Mouse (Mus musculus): Measurements from ENCODE around the gene Adssl1.

Adssl1 gene

DNA sequence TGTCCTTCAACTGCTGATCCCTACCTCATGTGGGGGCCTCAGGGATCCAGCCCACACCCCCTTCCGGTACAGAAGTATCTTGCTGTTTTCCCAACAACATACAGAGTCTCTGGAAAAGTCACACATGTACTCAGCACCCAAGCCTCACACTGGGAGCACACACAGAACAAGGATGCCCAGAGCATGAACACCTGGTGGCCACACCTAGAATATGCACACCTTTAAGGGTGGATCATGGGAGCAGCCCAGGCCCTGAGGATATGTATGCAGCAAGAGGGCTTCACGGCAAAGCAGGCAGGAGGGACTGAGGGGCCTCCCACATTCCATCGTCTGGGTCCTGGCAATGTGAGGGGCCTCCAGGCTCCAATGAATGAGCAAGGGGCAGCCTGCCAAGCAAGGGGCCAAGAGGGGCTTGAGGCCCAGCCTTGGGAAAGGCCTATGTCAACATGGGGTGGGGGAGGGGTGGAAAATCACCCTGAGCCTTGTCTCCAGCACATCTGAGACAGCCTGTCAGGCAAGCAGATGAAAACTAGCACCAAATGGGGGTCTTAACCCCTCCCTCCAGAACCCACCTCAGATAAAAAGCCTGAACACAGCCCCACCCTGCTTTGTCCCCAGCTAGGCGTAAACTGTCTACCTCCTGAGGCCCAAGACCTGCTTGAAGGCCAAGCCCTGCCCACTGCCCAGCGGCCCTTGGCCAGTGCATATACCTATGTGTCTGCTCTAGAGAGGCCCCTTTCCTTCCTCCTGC is 40.9 kb downstream of the Adssl1 start:
- no peak for DNase-seq

DNA sequence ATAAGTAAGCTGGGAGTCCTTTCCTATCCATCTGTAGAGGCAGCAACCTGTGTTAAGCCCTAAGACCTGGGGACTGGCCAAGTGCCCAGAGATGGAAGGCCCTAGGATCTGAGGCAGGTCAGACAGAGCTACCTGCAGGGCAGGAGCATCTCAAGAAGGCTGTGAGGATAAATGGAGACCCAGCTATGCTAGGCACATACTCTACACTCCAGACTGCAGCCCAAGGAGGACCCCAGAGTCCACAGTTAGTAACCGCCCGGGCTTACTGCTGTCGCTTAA is 41.4 kb downstream of the Adssl1 start:
- DNase-seq, result no peak

GRCm38 (mm10) chr12:112661851-112662250 is 42.0 kb downstream of the Adssl1 start:
- DNase-seq, result no peak

DNA sequence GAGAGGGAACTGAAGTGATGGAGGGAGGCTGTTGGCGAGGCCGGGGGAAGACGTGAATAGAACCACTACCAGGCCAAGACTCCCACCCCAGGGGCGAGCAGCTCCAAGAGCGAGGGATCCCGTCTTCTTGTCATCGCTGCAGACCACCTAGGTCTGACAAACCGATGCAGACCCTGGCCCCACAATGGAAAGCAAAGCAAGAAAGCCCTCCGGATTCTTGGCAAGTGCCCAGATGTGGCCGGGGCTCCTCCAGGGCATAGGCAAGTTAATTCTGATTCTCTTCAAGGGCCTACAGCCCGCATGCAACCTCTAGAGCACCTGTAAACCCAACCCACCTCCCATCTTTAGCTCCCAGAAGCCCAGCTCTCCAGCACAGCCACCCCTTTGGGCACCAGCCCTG is 43.5 kb downstream of the Adssl1 start:
- no peak for DNase-seq

- DNase-seq, result no peak
Observed at GRCm38 (mm10) chr12:112663716-112664115, 43.9 kb downstream of the Adssl1 start.

DNA sequence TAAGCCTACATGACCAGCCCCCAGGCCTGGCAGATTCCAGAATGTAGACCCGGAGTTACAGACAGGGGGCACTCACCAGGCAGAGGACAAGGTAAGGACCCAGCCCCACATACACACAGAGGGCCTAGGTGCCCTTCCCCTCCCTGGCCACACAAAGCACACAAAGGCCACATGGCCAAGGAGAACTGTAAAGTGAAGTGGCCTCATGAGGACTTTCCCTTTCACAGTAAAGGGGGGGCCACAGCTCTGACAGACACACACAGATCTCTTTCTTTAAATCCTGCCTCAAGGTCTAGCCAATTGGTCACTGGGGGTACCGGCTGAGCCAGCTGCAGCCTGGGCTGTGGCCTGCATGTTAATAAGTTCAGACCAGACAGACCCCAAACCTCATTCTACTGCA is 44.3 kb downstream of the Adssl1 start:
- DNase-seq, result no peak

GRCm38 (mm10) chr12:112664656-112665055 is 44.8 kb downstream of the Adssl1 start:
- no peak for DNase-seq

DNA sequence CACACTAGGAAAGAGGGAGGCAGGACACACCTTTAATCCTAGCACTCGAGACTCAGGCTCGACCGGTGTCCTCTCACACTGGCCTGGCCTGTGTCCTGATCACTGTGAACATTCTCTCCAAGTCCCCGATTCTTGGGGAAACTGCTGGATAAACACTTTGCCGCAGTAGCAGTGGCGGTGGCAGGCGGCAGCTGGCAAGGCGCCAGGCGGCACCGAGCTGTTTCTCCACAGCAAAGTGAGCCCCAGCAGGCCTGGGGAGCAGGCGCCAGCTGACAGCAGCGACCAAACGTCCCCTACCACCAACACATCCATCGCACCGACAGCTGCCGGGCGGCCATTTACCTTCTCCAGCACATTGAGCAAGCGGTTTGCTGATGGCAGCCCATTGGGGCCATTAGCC is 45.6 kb downstream of the Adssl1 start:
- no peak for DNase-seq

GRCm38 (mm10) chr12:112665881-112666544 is 46.2 kb downstream of the Adssl1 start:
- DNase-seq, result no peak

GRCm38 (mm10) chr12:112667619-112668297 is 47.9 kb downstream of the Adssl1 start:
- no peak for DNase-seq

- no peak for DNase-seq
Observed at GRCm38 (mm10) chr12:112670718-112671393, 51.0 kb downstream of the Adssl1 start.

GRCm38 (mm10) chr12:112671891-112672290 is 52.0 kb downstream of the Adssl1 start:
- no peak for DNase-seq

- DNase-seq, result no peak
Observed at GRCm38 (mm10) chr12:112672744-112673575, 53.1 kb downstream of the Adssl1 start.

DNA sequence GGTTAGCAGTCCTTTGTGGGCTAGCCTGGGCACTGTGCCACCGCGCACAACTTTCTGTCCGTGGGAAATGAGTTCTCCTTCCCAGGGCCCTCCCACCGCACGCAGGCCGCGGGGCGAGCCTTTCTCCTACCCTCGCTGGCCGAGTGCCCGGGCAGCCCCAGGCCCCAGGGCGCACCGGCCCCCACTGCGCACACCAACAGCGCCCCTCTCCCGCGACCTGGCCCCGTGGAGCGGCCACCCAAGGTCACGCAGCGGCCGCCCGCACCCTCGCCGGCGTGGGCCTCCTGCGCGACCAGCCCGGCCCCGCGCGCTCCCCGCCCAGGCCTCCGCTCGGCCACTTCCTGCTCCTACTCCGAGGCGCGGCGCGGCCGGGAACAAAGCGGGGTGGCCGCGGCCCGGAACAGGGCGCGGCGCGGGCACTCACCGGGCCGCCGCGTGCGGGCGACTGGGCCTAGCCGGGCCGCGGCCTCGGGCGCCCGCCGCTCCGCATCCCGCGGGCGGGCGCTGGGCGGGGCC is 53.8 kb downstream of the Adssl1 start:
- DNase-seq, result peak; percentile 37

DNA sequence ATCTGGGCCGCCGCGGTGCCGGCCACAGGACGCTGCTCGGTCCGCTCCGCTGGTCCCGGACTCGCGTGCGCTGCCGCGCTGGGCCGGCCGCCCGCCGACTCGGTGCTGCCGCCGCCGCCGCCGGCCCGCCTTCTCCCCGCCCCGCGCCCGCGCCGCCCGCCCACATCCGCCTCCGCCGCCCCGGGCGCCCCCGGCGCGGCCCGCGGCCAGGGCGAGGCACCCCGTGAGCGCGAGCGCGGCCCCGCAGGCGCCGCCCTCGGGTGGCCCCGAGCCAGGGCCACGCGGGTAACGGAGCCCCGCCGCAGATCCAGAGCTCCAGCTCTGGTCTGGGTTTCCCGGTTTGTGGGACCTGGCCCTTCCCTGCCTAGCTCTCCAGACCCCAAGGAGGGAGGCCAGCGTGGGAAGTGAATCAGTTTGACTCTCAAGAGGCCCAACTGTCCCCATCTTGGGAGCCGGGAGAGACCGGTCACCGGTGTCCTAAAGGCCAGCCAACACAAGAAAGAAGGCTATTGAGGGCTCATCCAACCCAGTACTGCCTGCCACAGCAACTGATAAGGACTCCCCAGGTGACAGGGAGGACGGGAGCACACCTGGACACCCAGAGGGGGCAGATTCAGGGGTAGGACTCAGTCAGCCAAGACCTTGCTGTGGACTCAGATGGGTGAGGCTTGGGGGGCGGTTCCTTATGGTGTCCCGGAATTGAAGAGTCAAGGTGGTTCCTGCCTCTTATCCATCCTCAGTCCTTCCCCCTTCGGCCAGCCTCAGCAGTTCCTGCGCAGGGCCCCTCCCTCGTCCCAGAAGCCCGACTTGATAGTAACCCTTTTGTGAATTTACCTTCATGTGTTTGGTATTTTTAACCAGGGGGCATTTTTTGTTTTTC is 54.5 kb downstream of the Adssl1 start, which contains the start of gene Akt1:
TSS of gene Akt1 (minus strand) at position 753 of the 880 bp plus-strand sequence.
- peak; percentile 56 for DNase-seq

- DNase-seq, result peak; percentile 87
Observed at GRCm38 (mm10) chr12:112675245-112676035, 55.6 kb downstream of the Adssl1 start.

- no peak for DNase-seq
Observed at GRCm38 (mm10) chr12:112677076-112677475, 57.2 kb downstream of the Adssl1 start.

DNA sequence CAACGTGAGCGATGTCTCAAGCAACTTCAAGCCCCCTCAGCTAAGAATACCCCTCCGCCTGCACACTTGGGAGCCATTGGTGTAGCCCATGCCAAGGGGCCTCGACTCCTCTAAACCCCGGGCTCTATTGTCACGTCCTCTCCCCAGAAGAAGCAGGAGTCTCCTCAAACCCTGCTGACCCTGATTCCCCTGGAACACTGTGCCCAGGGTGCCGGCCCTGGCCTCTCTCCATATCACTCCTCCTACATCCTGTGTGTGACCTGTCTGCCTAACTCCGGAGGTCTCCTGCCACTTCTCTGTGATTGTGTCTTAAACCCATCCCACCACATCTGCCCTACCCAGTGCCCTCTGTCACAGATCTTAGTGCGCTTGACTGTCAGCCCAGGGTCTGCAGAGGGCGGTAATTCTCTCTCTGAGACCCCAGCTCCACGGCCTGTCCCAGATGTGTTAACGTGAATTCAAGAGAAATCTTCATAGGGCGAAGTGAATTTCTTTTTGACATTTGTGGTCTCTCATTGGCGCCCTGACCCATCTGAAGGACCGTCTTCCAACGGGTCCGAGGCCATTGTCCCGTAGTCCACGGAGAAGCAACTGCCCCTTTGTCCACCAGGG is 58.2 kb downstream of the Adssl1 start:
- no peak for DNase-seq

DNA sequence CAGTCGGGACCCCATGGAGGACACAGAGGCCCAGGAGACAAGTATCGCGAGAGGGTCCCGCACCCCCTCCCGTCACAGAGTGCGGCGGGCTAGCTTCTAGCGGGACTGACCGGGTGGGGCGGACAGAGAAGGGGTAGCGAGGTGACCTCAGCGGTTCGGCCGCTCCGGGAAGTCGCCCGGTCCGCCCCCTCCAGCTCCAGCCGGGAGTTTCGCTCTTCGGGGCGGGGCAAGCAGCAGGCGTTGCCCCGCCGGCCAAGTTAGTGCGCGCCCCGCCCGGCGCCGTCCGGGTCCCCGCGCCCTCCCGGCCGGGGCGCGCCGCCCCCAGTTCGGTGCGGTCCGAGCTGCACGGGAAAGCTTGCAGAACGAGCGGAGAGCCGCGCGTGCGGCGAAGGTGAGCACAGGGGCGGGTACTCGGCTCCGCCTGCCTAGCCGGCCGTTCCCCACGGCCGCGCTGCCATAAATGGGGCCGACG is 58.7 kb downstream of the Adssl1 start, which contains the start of gene Zbtb42:
TSS of gene Zbtb42 (plus strand) at position 274 of the 472 bp plus-strand sequence.
- peak; percentile 51 for DNase-seq
